Mouse (Mus musculus): ENCODE measurements around the gene Elof1. TPM values are rescaled to one million over a fixed set of nuclear protein-coding genes. Genes with fewer than 3 reads are reported as not detected.

Elof1 gene
- polyA plus RNA-seq, 1 experiment from 2014 or later, result 191 TPM

Small RNAs within 50 kb of the gene (microRNA-seq; reads per million reads assigned to microRNA genes)
- gene Mir7084, result not detected

Other genes starting within 250 kb of the Elof1 start
- 14.0 and 15.5 TPM in 2 replicates for gene Rab3d, start 199.0 kb downstream of the Elof1 start, polyA plus RNA-seq (2015; fragmentation: Nextera tagmentation; extraction: Ambion mirVana)
- gene Ccdc159, start 189.7 kb downstream of the Elof1 start, polyA plus RNA-seq (2015; fragmentation: Nextera tagmentation; extraction: Ambion mirVana), result 5.1 and 6.2 TPM in 2 replicates
- 41.3 and 46.5 TPM in 2 replicates for gene Tmem205, start 189.6 kb downstream of the Elof1 start, polyA plus RNA-seq (2015; fragmentation: Nextera tagmentation; extraction: Ambion mirVana)
- 8.5 and 9.1 TPM in 2 replicates for gene Plppr2, start 180.1 kb downstream of the Elof1 start, polyA plus RNA-seq (2015; fragmentation: Nextera tagmentation; extraction: Ambion mirVana)
- 4.9 and 6.2 TPM in 2 replicates for gene Swsap1, start 161.4 kb downstream of the Elof1 start, polyA plus RNA-seq (2015; fragmentation: Nextera tagmentation; extraction: Ambion mirVana)
- 6.2 and 6.3 TPM in 2 replicates for gene Epor, start 153.7 kb downstream of the Elof1 start, polyA plus RNA-seq (2015; fragmentation: Nextera tagmentation; extraction: Ambion mirVana)
- gene Rgl3, start 127.7 kb downstream of the Elof1 start, polyA plus RNA-seq (2015; fragmentation: Nextera tagmentation; extraction: Ambion mirVana), result 1.6 TPM in 2 replicates
- 1.0 and 1.5 TPM in 2 replicates for gene Ccdc151, start 114.5 kb downstream of the Elof1 start, polyA plus RNA-seq (2015; fragmentation: Nextera tagmentation; extraction: Ambion mirVana)
- 119 and 122 TPM in 2 replicates for gene Prkcsh, start 114.4 kb downstream of the Elof1 start, polyA plus RNA-seq (2015; fragmentation: Nextera tagmentation; extraction: Ambion mirVana)
- 0.13 and 0.23 TPM in 2 replicates for gene Elavl3, start 65.1 kb downstream of the Elof1 start, polyA plus RNA-seq (2015; fragmentation: Nextera tagmentation; extraction: Ambion mirVana)
- gene Gm49318, start 45.9 kb downstream of the Elof1 start, polyA plus RNA-seq (2015; fragmentation: Nextera tagmentation; extraction: Ambion mirVana), result not detected in 2 replicates
- gene Zfp653, start 45.8 kb downstream of the Elof1 start, polyA plus RNA-seq (2015; fragmentation: Nextera tagmentation; extraction: Ambion mirVana), result 11.6 and 12.6 TPM in 2 replicates
- 34.9 and 36.8 TPM in 2 replicates for gene Ecsit, start 31.7 kb downstream of the Elof1 start, polyA plus RNA-seq (2015; fragmentation: Nextera tagmentation; extraction: Ambion mirVana)
- 2.5 and 5.2 TPM in 2 replicates for gene Cnn1, start 18.0 kb downstream of the Elof1 start, polyA plus RNA-seq (2015; fragmentation: Nextera tagmentation; extraction: Ambion mirVana)
- 6.5 and 8.4 TPM in 2 replicates for gene Acp5, start 18.5 kb upstream of the Elof1 start, polyA plus RNA-seq (2015; fragmentation: Nextera tagmentation; extraction: Ambion mirVana)
- gene Pigyl, start 39.7 kb upstream of the Elof1 start, polyA plus RNA-seq (2015; fragmentation: Nextera tagmentation; extraction: Ambion mirVana), result 70.2 and 76.8 TPM in 2 replicates
- 0.06 and 0.11 TPM in 2 replicates for gene Zfp872, start 70.9 kb upstream of the Elof1 start, polyA plus RNA-seq (2015; fragmentation: Nextera tagmentation; extraction: Ambion mirVana)
- 15.7 and 17.0 TPM in 2 replicates for gene Zfp809, start 108.5 kb upstream of the Elof1 start, polyA plus RNA-seq (2015; fragmentation: Nextera tagmentation; extraction: Ambion mirVana)
- 9.2 and 9.6 TPM in 2 replicates for gene Zfp599, start 142.7 kb upstream of the Elof1 start, polyA plus RNA-seq (2015; fragmentation: Nextera tagmentation; extraction: Ambion mirVana)
- gene Zfp810, start 190.5 kb upstream of the Elof1 start, polyA plus RNA-seq (2015; fragmentation: Nextera tagmentation; extraction: Ambion mirVana), result 29.1 and 30.3 TPM in 2 replicates

Measured in limb, embryonic 13.5 days (tissue).